Mouse (Mus musculus) adrenal gland, postnatal 14 days (tissue): ENCODE measurements around the gene Olfr1023. TPM values are rescaled to one million over a fixed set of nuclear protein-coding genes. Genes with fewer than 3 reads are reported as not detected.

Experiments used
- DNase-seq: peaks from one replicate; pipeline ENCODE4 v3.0.0; 2021; ENCODE audit warnings: mixed read lengths
- long read RNA-seq, 2 experiments: library from polyadenylated mRNA; stranded (forward); transcript quantifications; one replicate each; pipeline ENCODE4 v2.0.0; 2021
- total RNA-seq: library from RNA; stranded (reverse); gene quantifications from 2 replicates; pipeline ENCODE4 v1.2.3, GENCODE M21; 2021

Olfr1023 gene
- not detected in 2 replicates for total RNA-seq
- long read RNA-seq, experiment 1: 0 reads
- long read RNA-seq, experiment 2: 0 reads

DNA sequence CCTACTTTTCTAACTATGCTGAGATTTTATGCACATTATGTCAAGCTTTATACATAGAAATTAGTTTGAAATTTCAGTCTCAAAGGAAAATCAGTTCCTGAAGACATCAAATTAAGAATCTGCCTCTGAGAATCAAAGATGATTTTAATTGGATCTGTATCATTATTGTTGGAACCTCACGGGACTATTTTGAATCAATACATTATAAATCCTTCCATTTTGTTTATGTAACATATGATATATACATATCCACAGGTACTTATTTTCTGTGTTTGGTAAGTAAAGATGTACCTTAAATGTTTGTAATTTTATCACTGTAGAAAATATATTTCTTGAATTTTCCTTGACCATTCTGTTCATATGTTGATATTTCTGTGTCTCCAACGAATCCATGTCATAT lies at the start of gene Olfr1023:
Gene Olfr1023, plus strand, starts transcription at position 301 of the 400 bp plus-strand sequence.
- DNase-seq: no peak

DNA sequence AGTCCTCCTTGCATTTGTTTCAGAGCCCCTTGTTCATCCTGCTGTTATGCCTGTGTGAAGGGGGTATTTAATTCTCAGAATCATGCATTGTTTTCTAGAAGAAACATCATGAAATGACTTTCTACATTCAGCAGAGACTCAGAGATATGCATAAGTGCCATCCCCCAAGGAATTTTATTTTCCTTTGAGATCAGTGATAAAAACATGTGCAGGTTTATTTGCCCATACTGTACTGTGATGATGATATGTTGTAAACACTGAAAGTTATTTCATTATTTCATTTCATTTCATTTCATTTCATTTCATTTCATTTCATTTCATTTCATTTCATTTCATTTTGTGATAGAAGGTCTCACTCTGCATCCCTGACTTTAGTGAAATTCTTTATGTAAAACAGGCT lies 40.1 kb upstream of the Olfr1023 start, which contains the start of gene Olfr1019:
Gene Olfr1019, minus strand, starts transcription at position 101 of the 400 bp plus-strand sequence.
- DNase-seq: no peak

DNA sequence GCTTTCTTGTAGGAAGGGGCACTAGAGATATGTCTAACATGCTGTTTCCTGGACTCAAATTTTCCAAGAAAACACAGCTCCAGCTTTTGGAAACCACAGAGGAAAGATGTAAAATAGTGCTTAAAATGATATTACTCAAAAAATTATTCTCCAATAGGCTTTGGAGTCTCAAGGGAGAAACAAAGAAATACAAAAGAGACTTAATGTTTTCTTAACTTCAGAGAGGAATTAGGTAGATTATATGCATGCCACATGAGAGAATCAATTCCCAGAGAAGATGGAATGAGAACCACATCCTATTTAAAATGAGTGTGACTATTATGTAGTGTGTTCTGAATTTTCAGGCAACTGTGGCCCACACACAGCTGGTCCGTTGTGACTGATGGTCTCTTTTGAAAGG lies 38.7 kb upstream of the Olfr1023 start, which contains the start of gene Olfr1020:
Gene Olfr1020, plus strand, starts transcription at position 301 of the 400 bp plus-strand sequence.
- no peak for DNase-seq

DNA sequence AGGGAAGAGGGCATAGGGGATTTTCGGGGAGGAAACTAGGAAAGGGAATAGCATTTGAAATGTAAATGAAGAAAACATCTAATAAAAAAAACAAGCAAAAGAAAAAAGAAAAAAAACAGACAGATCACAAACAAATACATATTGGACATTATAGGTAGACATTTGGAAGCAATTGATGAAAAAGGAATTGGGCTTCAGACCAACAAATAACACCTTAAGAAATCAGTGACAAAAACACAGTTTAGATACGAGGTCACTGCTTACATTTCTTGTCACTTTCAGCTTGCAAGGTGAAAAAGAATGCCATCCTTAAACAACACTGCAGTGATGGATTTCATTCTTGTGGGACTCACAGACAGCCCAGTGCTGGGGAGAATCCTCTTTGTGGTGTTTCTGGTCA lies 17.1 kb upstream of the Olfr1023 start, which contains the start of gene Olfr1022:
Gene Olfr1022, plus strand, starts transcription at position 301 of the 400 bp plus-strand sequence.
- DNase-seq: no peak

DNA sequence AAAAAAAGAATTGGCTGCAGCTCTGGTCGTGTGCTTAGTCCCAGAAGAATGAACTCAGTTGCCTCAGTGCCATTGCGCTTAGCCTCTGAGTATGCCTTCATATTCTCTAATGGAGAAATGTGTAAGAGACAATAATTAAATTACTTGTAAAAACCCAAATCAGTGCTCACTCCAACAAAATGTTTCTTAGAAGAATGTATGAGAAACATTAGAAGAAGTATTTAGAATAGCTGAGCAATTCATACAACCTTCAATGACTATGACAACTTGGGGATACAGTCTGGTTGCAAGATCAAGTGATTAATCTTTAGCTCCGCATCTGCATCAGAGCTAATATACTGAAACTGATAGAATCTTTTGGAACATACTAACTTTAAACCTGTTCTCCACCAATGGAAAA lies 19.5 kb downstream of the Olfr1023 start, which contains the start of gene Olfr1024:
Gene Olfr1024, minus strand, starts transcription at position 101 of the 400 bp plus-strand sequence.
- no peak for DNase-seq

DNA sequence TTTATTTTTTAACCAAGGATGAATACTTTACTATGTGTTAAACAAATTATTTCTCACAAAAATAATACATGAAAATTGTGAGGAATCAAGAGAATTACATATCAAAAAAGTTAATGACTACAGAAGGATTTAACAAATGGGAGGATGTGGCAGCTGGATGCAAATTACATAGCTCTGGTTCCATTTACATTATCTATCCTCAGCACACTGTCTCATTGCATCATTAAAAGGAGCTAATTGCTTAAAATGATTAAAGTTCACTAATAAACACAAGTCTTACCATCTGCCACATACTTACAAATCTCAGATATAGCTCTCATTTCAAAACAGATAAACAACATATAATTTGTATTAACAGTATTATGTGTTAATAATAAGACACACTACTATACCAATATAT lies 27.8 kb downstream of the Olfr1023 start:
- no peak for DNase-seq

DNA sequence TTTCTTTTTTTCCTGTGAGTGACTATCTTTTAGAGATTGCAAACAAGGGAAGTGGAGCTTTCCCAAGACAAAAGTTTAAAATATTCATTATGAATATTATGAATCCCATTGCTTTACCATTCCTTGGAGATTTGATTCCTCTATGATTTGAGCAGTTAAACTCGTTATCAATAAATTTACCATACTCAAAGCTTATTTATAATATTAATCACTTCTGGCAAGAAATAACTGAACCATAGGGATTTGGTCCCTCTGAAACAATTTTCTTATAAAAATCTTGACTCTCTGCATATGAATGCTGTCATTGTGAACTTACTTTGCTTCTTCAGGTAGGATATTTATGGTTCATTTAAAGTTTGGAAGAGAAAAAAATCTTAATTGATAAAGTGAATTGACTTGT lies 29.5 kb downstream of the Olfr1023 start, which contains the start of gene Olfr1025-ps1:
Gene Olfr1025-ps1, plus strand, starts transcription at position 301 of the 400 bp plus-strand sequence.
- DNase-seq: no peak

DNA sequence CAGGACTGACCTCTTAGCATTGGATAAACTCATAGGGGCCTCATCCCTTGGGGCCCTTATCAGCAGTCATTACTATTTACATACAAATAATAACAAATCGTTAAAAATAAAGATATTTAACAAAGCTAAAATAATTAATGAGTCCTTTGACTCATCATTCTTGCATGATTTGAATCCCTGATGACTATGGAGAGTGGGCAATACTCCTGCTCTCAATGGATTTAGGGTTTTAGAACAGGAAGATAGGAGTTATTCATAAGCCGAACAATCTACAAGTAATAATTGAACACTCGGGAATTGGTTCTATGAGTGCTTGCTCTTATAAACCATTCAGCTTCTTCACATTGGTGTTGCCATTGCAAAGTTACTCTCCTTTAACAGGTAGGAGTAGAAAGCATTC lies 35.8 kb downstream of the Olfr1023 start, which contains the start of gene Olfr1026:
Gene Olfr1026, plus strand, starts transcription at position 301 of the 400 bp plus-strand sequence.
- no peak for DNase-seq

Other genes starting within 250 kb of the Olfr1023 start
- not detected in 2 replicates for gene Olfr1002, start 234.9 kb upstream of the Olfr1023 start, total RNA-seq
- gene Olfr154, start 221.2 kb upstream of the Olfr1023 start, total RNA-seq: not detected in 2 replicates
- not detected in 2 replicates for gene Olfr1006, start 206.9 kb upstream of the Olfr1023 start, total RNA-seq
- gene Olfr1008, start 196.2 kb upstream of the Olfr1023 start, total RNA-seq: not detected in 2 replicates
- 0.22 TPM in 1 of 2 replicates, not detected in the other for gene Olfr1009, start 170.2 kb upstream of the Olfr1023 start, total RNA-seq
- not detected in 2 replicates for gene Olfr1012, start 122.9 kb upstream of the Olfr1023 start, total RNA-seq
- 0.11 TPM in 1 of 2 replicates, not detected in the other for gene Olfr1013, start 118.5 kb upstream of the Olfr1023 start, total RNA-seq
- gene Olfr1014, start 112.9 kb upstream of the Olfr1023 start, total RNA-seq: not detected in 2 replicates
- gene Olfr1015, start 103.6 kb upstream of the Olfr1023 start, total RNA-seq: not detected in 2 replicates
- not detected in 2 replicates for gene Olfr1016, start 83.1 kb upstream of the Olfr1023 start, total RNA-seq
- gene Olfr1018, start 67.2 kb upstream of the Olfr1023 start, total RNA-seq: not detected in 2 replicates
- not detected in 2 replicates for gene Olfr1019, start 40.2 kb upstream of the Olfr1023 start, total RNA-seq
- not detected in 2 replicates for gene Olfr1020, start 38.6 kb upstream of the Olfr1023 start, total RNA-seq
- not detected in 2 replicates for gene Olfr1022, start 17.0 kb upstream of the Olfr1023 start, total RNA-seq
- gene Olfr1024, start 19.4 kb downstream of the Olfr1023 start, total RNA-seq: not detected in 2 replicates
- gene Olfr1025-ps1, start 29.6 kb downstream of the Olfr1023 start, total RNA-seq: not detected in 2 replicates
- not detected in 2 replicates for gene Olfr1026, start 35.9 kb downstream of the Olfr1023 start, total RNA-seq
- gene Olfr1028, start 64.8 kb downstream of the Olfr1023 start, total RNA-seq: not detected in 2 replicates
- not detected in 2 replicates for gene Olfr1029, start 88.3 kb downstream of the Olfr1023 start, total RNA-seq
- gene Olfr1030, start 93.6 kb downstream of the Olfr1023 start, total RNA-seq: not detected in 2 replicates
- not detected in 2 replicates for gene Olfr1031, start 104.7 kb downstream of the Olfr1023 start, total RNA-seq
- gene Olfr1032, start 119.9 kb downstream of the Olfr1023 start, total RNA-seq: not detected in 2 replicates
- gene Olfr1033, start 135.0 kb downstream of the Olfr1023 start, total RNA-seq: 3.3 and 6.6 TPM in 2 replicates
- 0.11 and 0.33 TPM in 2 replicates for gene Olfr1034, start 160.2 kb downstream of the Olfr1023 start, total RNA-seq
- not detected in 2 replicates for gene Olfr1036, start 188.4 kb downstream of the Olfr1023 start, total RNA-seq
- not detected in 2 replicates for gene Olfr1037, start 201.7 kb downstream of the Olfr1023 start, total RNA-seq